Mouse (Mus musculus): ENCODE data around the gene Rspo3. TPM values are rescaled to one million over a fixed set of nuclear protein-coding genes. Genes with fewer than 3 reads are reported as not detected.

Rspo3 gene
- total RNA-seq (2023), result not detected in 2 replicates

DNA sequence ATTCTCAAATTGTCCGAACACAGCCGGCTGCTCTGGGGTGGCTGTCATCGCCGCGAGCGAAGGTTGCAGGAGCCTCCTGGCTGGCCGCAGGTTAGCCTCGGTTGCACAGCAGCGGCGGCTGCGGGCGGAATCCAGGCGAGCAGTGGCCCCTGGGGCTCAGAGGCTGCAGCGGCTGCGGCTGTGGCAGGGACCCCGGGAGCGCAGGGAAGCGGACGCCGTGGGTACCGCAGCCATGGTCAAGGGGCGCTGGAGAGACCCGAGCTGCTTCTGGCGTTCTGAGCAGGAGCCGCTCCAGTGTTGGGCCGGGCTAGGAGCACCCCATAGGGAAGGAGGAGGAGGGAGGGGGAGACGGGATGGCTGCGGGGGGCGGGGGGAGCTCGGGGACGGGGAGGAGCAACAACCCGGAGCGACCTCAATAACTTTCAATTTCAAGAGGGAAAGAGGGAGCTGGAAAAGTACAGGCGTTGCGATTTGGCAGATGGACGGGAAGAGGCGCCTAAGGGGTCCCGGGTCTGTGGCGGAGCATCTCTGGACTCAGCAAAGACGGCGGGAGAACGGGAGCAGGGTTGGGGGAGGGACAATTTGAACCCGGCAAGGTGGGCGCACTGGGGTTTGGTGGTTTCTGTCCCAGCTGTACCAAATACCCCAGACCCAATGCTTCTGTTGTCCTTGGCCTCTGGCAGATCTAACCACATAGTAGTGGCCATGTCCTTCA lies at the start of gene Rspo3:
Gene Rspo3 (minus strand): TSS at position 322 of the 715 bp plus-strand sequence.

Other genes with a start within 250 kb of the Rspo3 start
- gene Echdc1, start 222.7 kb downstream of the Rspo3 start, total RNA-seq (2023), result 1.1 and 3.2 TPM in 2 replicates
- gene Rnf146, start 173.4 kb downstream of the Rspo3 start, total RNA-seq (2023), result 69.4 and 110 TPM in 2 replicates